Mouse (Mus musculus) layer of hippocampus, postnatal 36 days (tissue): ENCODE data around the gene Maea. TPM values are rescaled to one million over a fixed set of nuclear protein-coding genes. Genes with fewer than 3 reads are reported as not detected.
A peak's percentile ranks its signal among the peaks of the same experiment; 100 is the strongest.

Experiments used
- DNase-seq, 2 experiments: peaks; one replicate each; pipeline ENCODE4 v3.0.0; 2022
- total RNA-seq, 2 experiments: library from RNA; stranded (reverse); gene quantifications; 2 replicates each; pipeline ENCODE4 v1.2.3; 2021

The Maea gene
- total RNA-seq, 2 experiments from 2014 or later: 97.2 to 99.3 TPM

DNA sequence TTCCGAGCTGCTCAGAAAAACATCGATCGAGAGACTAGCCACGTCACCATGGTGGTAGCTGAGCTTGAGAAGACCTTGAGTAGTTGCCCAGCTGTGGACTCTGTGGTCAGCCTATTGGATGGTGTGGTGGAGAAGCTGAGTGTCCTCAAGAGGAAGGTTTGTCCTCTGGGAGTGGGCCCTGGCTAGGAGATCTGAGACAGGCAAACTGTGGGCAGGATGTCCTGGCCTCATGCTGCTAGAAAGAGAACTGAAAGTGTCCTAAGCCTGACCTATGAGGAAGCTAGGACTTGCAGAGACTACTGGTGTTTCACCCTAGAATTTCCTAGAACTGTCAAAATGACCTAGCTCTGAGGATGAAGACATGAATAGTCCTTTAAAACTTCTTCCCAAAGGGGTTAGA is 23.2 kb downstream of the Maea start:
- no peak for DNase-seq

DNA sequence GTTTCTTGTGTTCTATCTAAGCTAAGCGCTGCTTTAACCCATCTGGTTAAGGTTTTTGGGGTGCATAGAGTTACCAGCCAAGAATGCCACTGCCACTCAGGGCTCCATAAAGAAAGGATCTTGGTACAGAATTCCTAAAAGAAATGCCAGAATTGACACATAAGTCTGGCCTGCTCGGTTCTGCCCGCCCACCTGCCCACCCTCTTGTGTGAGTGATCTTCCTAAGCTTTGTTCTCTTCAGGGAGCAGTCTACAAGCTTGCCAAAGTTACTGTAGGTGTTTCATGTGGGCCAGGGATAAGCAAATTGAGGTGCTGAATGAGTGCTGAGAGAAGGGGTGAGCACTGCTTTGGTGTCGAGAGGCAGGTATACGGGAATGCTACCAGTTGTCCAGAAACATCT is 28.0 kb downstream of the Maea start:
- no peak for DNase-seq

DNA sequence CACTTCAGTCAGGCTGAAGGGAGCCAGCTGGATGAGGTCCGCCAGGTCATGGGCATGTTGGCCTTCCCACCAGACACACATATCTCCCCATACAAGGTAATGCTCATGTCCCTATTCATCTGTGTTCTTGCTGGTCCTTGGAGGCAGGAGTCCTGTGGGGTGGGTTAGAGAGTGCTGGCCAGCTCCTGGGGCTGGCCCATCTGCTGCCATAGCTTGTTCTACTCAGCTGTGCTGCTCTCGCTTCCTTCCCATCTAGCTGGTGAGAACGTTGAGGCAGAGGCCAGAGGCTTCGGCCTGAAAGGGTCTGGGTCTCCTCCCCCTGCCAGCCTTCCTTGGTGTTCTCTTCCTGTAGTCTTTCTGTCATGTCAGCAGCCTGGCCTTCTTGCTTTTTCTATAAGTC is 33.3 kb downstream of the Maea start:
- no peak for DNase-seq

GRCm38 (mm10) chr5:33371137-33371536 is 35.8 kb downstream of the Maea start:
- DNase-seq: no peak

GRCm38 (mm10) chr5:33371668-33372067 is 36.4 kb downstream of the Maea start:
- DNase-seq: no peak

DNA sequence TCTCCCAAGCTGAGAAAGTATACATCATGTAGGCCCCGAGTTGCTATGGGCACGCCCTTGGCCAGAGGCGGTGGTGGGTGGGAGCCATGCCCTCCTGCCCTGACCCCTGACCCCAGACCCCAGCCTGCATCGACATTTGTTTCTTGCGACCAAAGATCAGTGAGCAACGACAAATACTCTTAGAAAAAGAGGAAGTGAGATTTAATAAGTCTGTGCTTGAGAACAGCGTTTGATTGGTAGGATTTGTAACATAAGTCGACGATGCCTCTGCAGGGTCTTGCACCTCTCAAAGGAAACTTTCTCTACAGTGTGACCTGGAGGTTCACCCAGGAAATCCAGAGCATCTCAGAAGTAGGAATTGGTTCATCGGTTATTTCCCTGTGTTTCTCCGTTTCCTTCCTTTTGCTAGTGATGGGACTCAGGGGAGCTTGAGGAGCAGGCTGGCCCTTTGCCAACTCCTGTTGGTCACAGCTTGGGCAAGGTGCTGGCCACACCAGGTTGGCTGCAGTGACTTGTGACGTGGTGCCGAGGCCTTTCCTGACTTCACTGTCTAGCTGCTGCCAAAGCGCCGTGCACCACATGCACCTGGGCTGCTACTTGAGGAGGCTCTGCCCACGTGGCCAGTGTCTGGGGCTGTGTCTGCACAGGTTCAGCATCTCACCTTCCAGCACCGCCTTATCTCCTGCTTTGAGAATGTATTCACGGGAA is 37.2 kb downstream of the Maea start:
- DNase-seq: no peak

DNA sequence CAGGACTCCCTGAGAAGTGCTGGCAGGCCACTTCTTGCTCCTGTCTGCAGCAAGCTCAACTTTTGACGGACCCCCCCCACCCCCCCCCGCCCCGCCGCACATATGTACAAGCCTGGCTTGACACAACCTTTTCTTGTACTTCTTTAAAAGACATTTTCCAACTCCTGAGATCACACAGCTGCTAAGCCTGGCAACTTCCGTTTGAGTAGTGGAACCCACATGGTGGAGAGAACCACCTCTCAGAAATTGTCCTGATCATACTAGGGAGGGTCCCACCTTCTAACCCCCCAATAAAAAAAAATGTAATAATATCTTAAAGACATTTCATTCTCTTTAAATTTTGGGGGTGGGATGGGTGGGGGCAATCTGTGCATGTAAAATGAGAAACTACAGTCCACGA is 41.9 kb downstream of the Maea start:
- no peak for DNase-seq

DNA sequence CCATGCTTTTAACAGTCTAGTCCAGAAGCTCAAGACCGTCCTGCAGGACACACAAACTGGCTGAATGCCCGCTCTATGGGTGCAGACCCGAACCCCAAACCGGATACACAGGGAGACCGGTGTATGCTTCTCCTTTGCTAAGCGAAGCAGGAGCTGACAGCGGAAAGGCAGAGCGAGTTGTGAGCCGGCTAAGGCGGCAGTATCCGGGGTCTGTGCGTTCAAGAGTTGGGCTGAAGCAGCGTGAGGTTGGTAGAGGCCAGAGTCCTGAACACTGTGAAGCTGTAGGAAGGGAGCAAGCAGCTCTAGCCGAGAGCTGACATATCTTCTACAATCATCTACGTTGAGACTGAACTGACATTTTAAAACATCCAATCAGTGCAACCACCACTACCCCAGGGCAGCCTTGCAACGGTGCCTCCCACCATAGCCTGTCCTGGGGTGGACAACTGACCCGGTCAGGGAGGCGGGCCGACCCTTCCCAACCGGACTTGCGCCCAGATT is 42.5 kb downstream of the Maea start:
- peak in 1 of 2 experiments; percentile 32 for DNase-seq

GRCm38 (mm10) chr5:33378302-33378854 is 43.1 kb downstream of the Maea start, which contains the start of gene Uvssa:
TSS of gene Uvssa (plus strand) at chr5:33378549.
- peak; percentile 99 for DNase-seq

DNA sequence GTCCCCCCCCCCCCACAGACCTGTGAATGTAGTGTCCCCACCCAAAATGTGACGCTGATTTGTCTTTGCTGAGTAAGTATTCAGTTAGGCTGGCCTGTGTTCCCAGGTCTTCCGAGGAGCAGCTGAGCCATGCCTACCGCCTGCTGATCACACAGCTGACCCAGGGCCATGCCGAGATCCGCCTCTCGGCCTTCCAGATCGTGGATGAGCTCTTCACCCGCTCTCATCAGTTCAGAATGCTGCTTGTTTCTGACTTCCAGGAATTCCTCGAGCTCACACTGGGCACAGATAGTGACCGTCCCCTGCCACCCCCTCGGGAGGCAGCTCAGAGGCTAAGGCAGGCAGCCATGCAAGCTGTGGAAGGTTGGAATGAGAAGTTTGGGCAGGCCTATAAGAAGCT is 52.2 kb downstream of the Maea start:
- DNase-seq: no peak

DNA sequence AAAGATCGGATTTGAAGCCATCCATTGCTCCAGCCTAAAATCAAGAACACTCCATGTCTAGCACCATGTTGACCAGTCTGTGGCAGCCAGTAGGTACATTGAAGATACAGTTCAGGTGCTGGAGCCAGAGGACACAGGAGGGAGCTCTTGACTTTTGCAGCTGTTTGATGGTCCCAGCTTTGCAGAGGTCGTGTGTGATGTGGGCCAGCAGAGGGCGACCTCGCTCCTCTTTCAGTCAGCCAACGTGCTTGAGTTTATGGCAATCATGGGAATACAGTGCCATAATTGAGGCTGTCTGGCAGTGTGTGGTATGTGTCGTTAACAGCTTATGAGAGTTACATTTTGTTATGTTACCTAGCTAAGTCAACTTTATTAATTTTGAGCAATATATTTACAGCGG is 58.5 kb downstream of the Maea start:
- peak; percentile 77 to 78 for DNase-seq

- no peak for DNase-seq
These were observed 60.4 kb downstream of the Maea start for GRCm38 (mm10) chr5:33395693-33396092.

DNA sequence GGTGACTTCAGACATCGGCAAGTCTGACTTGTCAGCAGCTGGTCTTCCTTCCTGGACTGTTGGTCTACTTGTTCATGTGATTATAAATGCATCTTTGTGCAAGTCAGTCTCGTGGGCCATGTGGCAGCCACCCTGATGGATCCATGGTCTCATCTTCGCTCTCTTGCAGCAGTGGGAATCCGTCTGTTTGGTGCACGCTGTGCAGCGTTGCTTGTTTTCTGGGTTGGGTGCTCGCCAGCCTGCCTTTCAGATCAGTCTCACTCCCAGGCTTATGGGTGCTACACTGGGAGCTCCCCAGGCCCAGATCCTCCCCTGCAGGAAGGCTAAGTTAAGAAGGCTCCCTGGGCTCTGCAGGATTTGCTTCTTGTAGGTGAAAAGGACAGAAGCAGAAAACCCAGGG is 61.5 kb downstream of the Maea start:
- peak; percentile 32 to 43 for DNase-seq

GRCm38 (mm10) chr5:33400819-33401218 is 65.5 kb downstream of the Maea start:
- DNase-seq: no peak

GRCm38 (mm10) chr5:33420313-33420712 is 85.0 kb downstream of the Maea start:
- DNase-seq: no peak

Other genes starting within 250 kb of the Maea start
- under 1 TPM in 1 of 2 experiments, not detected in 1; 0.12 TPM for gene Slc5a1, start 231.3 kb upstream of the Maea start, total RNA-seq
- gene Spon2, start 117.1 kb upstream of the Maea start, total RNA-seq: under 1 TPM; 0.37 to 0.40 TPM
- gene Ctbp1, start 60.5 kb upstream of the Maea start, total RNA-seq: 100 to 1,000 TPM; 276 to 303 TPM
- gene Uvssa, start 43.0 kb downstream of the Maea start, total RNA-seq: 1 to 10 TPM; 5.5 to 5.6 TPM
- gene Nkx1-1, start 98.5 kb downstream of the Maea start, total RNA-seq: not detected